Mouse (Mus musculus) thymus, adult 2 months (tissue): ENCODE results near the gene Zbtb7a. TPM values are rescaled to one million over a fixed set of nuclear protein-coding genes. Genes with fewer than 3 reads are reported as not detected.

Source experiments
- DNase-seq: peaks from one replicate; pipeline ENCODE4 v3.0.0; 2021
- H3K27ac ChIP-seq: fragments of 200-500 bp; 2 replicates; pipeline ENCODE4 v1.5.1; 2012; ENCODE audit warnings: low read length, control low read depth; ENCODE audit not compliant: control insufficient read depth, insufficient read depth
- H3K27me3 ChIP-seq: fragments of 200-500 bp; 2 replicates; pipeline ENCODE4 v1.6.1; 2012; ENCODE audit warnings: mild to moderate bottlenecking, low read length, moderate library complexity, mixed read lengths; ENCODE audit not compliant: control insufficient read depth, insufficient read depth
- H3K36me3 ChIP-seq: fragments of 200-500 bp; 2 replicates; pipeline ENCODE4 v1.6.1; 2012; ENCODE audit warnings: mild to moderate bottlenecking, low read length, moderate library complexity; ENCODE audit not compliant: control insufficient read depth, insufficient read depth
- H3K4me1 ChIP-seq: fragments of 200-500 bp; replicated peaks from 2 replicates; pipeline ENCODE4 v1.6.1; 2012; ENCODE audit warnings: low read length; ENCODE audit not compliant: control insufficient read depth, insufficient read depth
- H3K4me3 ChIP-seq: fragments of 200-500 bp; 2 replicates; pipeline ENCODE4 v1.5.1; 2012; ENCODE audit warnings: mild to moderate bottlenecking, low read length, control low read depth, moderate library complexity; ENCODE audit not compliant: control insufficient read depth, insufficient read depth
- CTCF ChIP-seq: fragments of 200-500 bp; IDR thresholded peaks from 2 replicates; pipeline ENCODE4 v1.5.1; 2012; ENCODE audit warnings: mild to moderate bottlenecking, control low read depth, low read length, moderate library complexity, borderline replicate concordance; ENCODE audit not compliant: control insufficient read depth, poor library complexity, insufficient read depth; ENCODE audit errors: extremely low read depth
- POLR2A ChIP-seq: fragments of 200-500 bp; IDR thresholded peaks from 2 replicates; pipeline ENCODE4 v1.6.1; 2012; ENCODE audit warnings: mild to moderate bottlenecking, low read length, control low read depth, moderate library complexity; ENCODE audit not compliant: control insufficient read depth, poor library complexity, insufficient read depth; ENCODE audit errors: extremely low read depth
- WGBS: fragments of 180-500 bp; shearing (Covaris S2); methylation state at CpG from one replicate; pipeline ENCODE4 v1.1.7; 2018; 5-methylcytosine and 5-hydroxymethylcytosine counted together
- polyA plus RNA-seq: library from polyadenylated mRNA; depleted of rRNA; stranded (reverse); fragments of >200 nt; gene quantifications from 2 replicates; pipeline ENCODE4 v1.2.3, GENCODE M21; 2012; rRNA removed

Zbtb7a gene
- polyA plus RNA-seq: 66.0 and 87.5 TPM in 2 replicates

DNA sequence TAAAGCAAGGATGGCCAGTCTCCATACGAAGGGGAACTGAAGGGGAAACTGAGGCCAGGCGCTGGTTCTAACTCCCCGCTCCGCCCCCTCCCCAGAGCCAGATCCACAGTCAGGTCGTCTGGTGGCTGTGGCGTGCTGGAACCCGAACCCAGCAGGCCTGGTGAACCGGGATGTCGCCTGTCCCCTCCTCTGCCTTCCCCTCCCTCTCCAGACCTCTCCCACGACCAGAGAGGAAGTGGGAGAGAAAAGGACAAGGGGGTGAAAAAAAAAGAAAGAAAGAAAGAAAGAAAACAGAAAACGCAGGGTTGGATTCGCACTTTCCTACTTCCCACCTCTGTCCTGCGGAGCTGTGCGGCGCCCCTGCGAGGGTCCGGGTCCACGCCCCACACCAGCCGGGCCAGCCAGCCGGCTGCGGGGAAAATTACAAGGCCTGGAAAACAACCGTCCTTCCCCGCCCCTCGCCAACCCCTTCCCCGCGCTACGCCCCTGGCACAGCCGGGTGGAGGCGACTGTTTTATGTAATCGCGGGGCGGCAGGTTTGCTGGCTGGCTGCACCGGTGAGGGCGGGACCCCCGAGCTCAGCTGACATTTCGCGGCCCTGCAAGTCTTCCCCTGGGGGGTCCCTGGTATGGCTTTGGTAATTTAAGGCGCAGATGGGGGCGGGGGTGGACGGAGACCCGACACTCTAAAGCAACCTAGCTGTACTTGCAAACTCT is at the start of gene Zbtb7a:
TSS of gene Zbtb7a (plus strand) at position 255 of the 716 bp plus-strand sequence.
- 4% methylated on average over 41 of the region's 41 CpGs for WGBS
- TF ChIP-seq CTCF: no peak
- TF ChIP-seq POLR2A: no peak
- peak within 1 kb of the TSS; percentile 84 for H3K4me3 ChIP-seq
- no peaks in the 10 kb centered on the region for H3K36me3 ChIP-seq
- no peak for DNase-seq
- H3K27ac ChIP-seq: no peak within 1 kb of the TSS
- H3K27me3 ChIP-seq: no peaks in the 10 kb centered on the region; the same call in 1 of the 2 replicates
- H3K4me1 ChIP-seq: peaks cover 36% of the 10 kb centered on the region

DNA sequence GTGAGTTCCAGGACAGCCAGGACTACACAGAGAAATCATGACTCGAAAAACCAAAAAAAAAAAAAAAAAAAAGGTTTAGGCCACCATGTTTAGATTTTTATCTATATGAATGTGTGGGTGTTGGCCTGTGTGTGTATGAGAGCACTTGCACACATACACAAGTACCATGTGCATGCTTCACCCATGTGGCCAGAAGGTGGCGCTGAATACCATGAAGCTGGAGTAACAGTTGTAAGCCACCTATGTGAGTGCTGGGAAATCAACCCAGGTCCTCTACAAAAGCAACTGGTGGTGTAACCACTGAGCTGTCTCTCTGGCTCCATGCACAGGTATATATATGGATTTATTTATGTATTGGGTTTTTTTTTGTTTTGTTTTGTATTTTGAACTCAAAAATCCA is 48.0 kb upstream of the Zbtb7a start:
- Histone ChIP-seq H3K4me3 (no peak overlapping the region), H3K27ac (no peak overlapping the region), H3K36me3 (no peaks in the 10 kb centered on the region), H3K27me3 (no peaks in the 10 kb centered on the region), H3K4me1 (no peaks in the 10 kb centered on the region)
- no peak for TF ChIP-seq POLR2A
- no peak for TF ChIP-seq CTCF
- 65% methylated on average over 2 of the region's 2 CpGs for WGBS
- DNase-seq: peak; percentile 31

DNA sequence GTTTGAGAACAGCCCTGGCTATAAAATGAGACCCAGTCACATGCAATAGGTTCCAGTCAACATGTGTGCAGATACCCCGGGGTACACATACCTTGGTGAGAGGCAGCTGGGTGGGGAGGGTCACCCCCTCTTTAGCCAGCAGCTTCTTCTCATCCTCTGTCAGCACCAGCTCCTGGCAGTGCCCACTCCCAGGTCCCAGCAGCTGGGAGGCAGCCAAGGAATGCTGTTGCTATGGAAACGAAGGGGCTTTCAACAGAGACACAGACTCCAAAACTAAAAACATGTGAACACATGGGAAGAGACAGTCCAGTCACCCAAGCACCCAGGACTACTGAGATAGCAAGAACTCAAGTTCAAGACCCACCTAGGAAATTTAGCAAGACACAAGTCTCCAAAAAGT is 45.8 kb upstream of the Zbtb7a start:
- no peak overlapping the region for H3K27ac ChIP-seq
- H3K4me3 ChIP-seq: no peak overlapping the region
- TF ChIP-seq POLR2A: no peak
- TF ChIP-seq CTCF: no peak
- no peaks in the 10 kb centered on the region for H3K27me3 ChIP-seq
- H3K36me3 ChIP-seq: no peaks in the 10 kb centered on the region
- no peaks in the 10 kb centered on the region for H3K4me1 ChIP-seq
- 65% methylated on average over 2 of the region's 2 CpGs for WGBS
- no peak for DNase-seq

DNA sequence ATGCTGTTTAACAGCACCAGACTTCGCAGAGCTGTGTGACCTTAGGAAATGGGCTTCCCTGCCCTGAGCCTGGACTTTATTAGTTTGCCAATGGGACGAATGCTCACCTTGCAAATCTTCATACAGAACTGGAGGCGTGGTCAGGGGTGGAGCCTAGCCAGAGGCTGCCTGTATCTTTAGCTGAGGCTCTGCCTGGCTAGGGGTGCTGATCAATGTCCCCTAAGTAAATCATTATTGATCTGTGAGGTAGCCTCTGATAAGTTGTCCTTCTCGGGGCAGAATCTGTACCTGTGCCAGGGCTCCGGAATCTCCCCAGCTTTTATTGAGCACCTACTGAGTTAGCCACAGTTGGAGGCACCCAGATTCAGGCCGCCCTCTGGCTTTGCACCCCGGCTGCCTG is 44.4 kb upstream of the Zbtb7a start:
- Histone ChIP-seq H3K27me3 (no peaks in the 10 kb centered on the region), H3K27ac (no peak overlapping the region), H3K4me1 (no peaks in the 10 kb centered on the region), H3K4me3 (no peak overlapping the region), H3K36me3 (no peaks in the 10 kb centered on the region)
- no peak for DNase-seq
- TF ChIP-seq POLR2A (no peak), CTCF (no peak)
- WGBS: 84% methylated on average over 7 of the region's 7 CpGs

DNA sequence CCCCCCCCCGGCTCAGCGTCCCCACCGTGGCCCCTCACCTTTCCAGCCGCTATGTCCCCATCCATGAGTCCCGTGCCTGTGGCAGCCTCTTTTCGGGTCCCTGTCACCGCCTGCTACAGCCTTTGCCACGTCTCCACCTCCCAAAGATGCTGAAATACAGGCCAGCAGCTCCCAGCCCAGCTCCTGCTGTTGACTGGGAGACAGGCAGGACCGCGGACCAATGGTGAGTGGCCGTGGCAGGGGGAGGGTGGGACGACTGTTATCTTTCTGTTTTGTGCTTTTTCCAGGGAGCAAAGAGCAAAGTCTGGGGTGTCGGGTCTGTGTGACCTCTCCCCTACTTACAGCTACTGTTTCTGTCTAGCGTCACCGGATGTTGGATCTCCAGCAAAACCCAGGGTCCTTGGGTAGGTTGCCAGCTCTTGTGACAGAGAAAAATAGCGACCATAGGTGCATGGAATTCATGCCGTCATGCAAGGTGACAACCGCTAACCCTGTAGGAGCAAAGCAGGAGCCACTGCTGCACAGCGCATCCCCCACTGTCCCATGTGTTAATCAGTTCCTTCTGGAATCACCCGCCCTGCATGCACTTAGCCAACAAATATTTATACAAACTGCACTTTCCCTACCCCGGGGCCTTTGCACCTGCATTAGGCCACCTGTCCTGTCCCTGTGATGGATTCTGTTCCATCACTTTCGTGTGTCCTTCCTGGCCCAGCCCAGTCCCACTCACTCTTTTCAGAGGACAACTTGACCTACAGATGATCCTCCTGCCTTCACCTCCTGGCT is 42.4 kb upstream of the Zbtb7a start:
- no peak overlapping the region for H3K4me3 ChIP-seq
- no peaks in the 10 kb centered on the region for H3K4me1 ChIP-seq
- no peaks in the 10 kb centered on the region for H3K27me3 ChIP-seq
- H3K27ac ChIP-seq: no peak overlapping the region
- no peak for DNase-seq
- TF ChIP-seq POLR2A: no peak
- no peak for TF ChIP-seq CTCF
- WGBS: 70% methylated on average over 22 of the region's 22 CpGs
- no peaks in the 10 kb centered on the region for H3K36me3 ChIP-seq

DNA sequence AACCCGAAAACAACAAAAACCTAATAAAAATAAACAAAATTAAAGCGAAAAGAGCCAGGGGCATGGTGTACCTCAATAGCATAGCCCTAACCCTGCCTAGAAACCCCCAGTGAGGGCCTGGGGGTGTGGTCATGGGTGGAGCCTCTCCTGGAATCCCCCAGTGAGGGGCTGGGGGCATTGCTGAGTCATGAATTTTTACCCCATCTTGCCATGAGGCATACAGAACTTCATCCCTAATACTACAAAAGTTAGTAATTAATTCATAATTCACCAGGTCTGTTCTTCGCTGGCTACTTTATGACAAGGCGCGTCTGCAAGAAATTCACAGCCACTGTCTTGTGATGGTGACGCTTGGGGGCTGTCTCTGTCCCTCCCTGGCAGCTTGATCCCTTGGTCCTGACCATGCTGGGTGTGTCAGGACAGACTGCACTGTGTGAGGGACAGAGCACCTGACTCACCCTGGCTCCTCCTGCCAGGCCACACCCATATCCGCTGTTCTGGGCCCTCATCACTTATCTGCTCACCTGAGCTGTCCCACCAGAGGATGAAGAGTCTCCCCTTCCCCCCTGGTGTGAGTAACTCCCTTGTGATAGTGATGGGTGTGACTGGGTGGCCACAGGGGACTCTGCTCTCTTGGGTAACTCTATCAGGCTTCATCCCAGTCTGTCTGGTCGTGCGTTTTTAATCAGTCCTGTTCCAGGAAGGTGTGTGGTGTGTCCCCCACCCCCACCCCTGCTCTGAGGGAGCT is 39.9 kb upstream of the Zbtb7a start:
- Histone ChIP-seq H3K27me3 (no peaks in the 10 kb centered on the region), H3K27ac (no peak overlapping the region), H3K4me3 (no peak overlapping the region), H3K36me3 (no peaks in the 10 kb centered on the region), H3K4me1 (no peaks in the 10 kb centered on the region)
- 86% methylated on average over 9 of the region's 9 CpGs for WGBS
- no peak for TF ChIP-seq POLR2A
- no peak for TF ChIP-seq CTCF
- DNase-seq: no peak

DNA sequence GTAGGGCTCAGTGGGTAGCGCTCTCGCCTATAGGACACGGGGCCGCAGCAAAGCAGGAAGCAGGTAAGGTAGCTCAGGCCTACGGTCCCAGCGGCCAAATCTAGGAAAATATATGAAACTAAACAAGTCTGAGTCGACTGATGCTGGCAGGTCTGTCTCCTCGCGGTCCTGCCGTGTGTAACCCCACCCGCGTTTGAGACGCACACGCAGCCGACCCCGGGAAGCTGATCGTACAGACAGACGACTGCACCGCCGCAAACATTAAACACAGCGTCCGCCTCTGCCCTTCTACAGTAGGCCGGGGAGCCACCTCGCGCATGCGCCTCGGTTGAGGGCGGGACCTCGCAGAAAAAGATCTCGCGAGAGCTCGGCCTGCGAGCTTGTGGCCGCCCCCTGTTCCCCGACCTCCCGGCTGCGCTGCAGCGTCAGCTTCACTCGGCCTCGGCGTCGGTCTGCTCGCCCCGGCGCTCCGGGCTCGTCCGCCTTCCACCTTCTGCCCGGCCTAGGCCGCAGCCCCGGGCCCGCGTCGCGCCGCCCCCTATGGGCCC is 29.4 kb upstream of the Zbtb7a start, which contains the start of gene Map2k2:
TSS of gene Map2k2 (plus strand) at position 351 of the 548 bp plus-strand sequence.
- DNase-seq: peak; percentile 98
- Histone ChIP-seq H3K27me3 (no peaks in the 10 kb centered on the region), H3K4me1 (peaks cover 18% of the 10 kb centered on the region), H3K27ac (peak within 1 kb of the TSS; percentile 93), H3K36me3 (peaks cover 18% of the 10 kb centered on the region), H3K4me3 (peak within 1 kb of the TSS; percentile 81)
- under 1% methylated on average over 56 of the region's 56 CpGs for WGBS
- TF ChIP-seq POLR2A (peak; percentile 97), CTCF (no peak; the same call in 1 of the 2 replicates)
